Mouse (Mus musculus): Measurements from ENCODE around the gene Mpzl1.
"Not testable (repeated sequence)": the region's sequence is repeated elsewhere in the genome, so short reads cannot be mapped to it uniquely, and the experiment has no call there.

Mpzl1 gene

DNA sequence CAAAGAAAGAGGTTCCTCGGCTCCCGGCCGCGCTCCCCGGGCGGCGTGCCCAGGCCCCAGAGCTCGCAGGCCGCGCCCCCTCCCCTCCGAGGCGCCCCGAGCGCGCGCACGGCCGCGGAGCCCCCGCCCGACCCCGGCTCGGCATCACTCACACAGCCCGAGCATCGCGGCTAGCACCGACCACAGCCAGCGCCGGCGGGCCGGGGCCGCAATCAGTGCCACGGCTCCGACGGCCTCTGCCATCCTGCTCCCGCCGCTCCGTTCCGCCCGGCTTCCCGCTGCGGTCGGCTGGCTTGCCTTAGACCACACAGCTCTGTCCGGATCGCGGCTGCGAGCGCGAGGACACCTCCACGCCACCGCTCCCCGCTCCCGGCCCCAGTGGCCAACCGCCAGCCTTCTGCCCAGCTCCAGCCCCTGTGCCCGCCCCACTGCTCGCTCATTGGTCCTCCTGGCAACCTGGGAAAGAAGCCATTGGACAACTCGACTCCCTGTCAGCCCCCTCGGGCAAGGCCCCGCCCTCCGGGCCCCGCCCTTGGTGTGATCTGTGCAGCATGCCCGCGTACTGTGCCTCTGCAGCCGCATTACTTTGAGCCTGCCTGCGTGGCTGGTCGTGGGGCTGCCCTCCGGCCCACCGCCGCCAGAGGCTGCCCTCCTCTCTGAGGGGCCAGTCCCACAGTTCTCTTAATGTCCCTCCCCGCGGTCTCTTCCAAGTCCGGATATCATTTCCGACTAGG, at the start of gene Mpzl1:
TSS of gene Mpzl1 (minus strand) at position 388 of the 734 bp plus-strand sequence.
- peak; percentile 100 for DNase-seq

DNA sequence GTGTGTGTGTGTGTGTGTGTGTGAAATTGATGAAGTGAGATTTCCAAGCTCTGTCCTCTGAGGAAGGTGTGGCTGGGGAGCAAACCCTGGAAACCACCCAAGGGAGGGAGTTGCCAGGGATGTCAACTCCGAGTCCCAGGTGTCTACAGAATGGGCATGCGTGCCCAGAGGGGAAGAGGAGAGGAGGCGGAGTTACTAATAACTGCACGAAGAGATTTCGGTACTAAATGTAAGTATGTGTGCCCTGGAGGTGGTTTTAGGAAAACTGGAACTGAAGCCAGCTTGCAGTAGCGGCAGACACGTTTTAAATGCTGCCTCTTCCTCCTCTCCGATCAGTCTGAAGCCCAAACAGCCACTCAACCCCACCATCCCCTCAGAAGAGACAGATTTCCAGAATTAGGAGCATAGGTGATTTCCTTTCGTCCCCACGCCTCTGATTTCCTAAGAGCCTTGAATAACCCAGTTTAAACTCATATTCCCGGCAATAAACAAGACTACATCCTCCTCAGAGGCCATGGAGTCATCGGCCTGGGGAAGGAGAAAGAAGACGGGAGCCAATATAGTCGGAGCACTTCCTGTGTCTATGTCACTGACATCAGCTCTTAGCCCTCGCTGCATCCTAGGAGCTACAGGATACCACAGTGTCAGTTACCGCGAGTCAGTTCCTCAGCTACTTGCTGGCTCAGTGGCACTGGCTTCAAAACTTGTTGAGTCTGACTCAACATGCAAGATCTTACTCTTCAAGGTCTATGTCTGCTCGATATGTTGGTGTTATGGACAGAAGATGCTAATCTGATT, 47.9 kb upstream of the Mpzl1 start:
- DNase-seq: no peak

DNA sequence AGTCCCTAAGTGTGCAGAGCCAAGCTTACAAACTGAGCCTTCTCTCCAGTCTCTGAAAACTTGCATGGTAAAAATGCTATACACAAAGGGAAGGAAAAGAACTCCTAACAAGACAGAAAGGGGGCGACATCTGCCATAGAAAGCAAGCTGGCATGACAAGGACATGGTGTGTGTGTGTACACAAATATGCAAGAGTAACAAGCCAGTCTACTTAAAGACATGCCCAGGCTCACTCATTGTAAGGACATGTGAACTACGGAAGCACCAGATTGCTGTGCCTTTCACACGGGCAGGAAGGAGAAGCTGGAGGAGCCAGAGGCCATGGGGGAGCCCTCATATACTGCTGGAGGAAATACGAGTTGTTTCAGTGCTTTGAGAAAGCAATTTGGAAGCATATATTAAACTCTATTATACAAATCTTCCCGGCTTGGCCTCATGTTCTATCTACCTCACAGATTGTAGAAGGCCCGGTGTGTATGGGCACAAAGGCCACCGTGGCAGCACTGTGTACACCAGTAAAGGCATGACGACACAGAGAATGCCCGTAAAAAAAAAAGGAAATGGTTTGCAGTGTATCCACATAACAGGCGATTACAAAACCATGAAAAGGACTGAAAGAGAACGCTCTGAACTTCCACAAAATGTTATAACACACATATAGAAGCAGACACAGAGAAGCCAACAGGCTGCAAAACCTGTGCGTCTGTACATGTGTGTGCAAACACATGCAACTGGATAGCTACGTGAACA, 46.9 kb upstream of the Mpzl1 start:
- no peak for DNase-seq

DNA sequence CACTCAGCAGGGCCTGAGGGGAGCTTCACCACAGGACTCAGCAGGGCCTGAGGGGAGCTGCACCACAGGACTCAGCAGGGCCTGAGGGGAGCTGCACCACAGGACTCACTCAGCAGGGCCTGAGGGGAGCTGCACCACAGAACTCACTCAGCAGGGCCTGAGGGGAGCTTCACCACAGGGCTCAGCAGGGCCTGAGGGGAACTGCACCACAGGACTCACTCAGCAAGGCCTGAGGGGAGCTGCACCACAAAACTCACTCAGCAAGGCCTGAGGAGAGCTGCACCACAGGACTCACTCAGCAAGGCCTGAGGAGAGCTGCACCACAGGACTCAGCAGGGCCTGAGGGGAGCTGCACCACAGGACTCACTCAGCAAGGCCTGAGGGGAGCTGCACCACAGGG, 45.7 kb upstream of the Mpzl1 start:
- DNase-seq: not testable (repeated sequence)

DNA sequence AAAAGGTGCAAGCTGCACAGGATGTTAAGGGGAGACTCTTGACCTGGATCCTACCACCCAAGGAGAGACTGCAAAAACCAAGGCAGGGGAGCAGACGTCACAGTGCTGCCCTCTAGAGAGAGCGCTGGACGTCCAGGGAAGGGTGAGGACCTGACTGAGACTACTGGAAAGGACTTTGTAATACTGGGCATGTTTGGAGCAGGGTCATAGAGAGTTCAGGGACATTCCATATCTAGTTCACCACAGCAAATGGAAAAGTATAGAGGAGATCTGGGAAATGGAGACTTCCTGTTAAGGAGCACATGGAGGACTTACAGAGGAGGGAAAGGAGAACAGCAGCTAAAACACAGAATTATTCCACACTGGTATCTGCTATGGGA, 45.3 kb upstream of the Mpzl1 start:
- no peak for DNase-seq

DNA sequence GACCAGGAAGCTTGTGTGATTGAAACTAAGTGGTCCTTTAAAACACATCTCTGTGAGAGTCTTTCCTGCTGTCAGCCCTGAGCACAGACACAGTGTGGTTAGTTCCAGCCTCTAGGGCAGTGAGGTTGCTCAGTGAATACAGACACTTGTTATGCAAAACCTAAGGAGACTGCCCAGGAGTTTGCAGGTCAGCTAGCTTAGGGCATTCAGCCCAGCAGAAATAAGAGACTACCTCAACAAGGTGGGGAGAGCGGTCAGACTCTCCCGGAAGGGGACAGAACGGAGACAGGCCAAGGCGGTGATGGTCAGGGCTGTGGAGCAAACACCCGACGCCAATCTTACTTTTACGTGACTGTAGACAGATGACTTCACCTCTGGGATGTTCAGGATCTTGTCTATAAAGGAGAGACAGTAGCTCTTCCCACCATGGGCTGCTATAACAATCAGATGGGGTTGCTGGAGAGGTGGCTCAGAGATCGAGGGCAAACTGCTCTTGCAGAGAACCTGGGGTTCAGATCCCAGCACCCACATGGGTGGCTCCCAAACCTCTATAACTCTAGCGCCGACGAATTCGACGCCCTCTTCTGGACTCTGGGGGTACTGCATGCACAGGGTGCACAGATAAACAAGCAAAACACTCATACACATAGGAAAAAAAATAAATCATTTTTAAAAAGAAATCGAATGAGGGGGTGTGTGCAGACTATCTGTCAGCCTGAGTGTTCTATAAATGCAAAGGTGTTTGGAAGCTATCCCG, 44.7 kb upstream of the Mpzl1 start:
- DNase-seq: no peak

DNA sequence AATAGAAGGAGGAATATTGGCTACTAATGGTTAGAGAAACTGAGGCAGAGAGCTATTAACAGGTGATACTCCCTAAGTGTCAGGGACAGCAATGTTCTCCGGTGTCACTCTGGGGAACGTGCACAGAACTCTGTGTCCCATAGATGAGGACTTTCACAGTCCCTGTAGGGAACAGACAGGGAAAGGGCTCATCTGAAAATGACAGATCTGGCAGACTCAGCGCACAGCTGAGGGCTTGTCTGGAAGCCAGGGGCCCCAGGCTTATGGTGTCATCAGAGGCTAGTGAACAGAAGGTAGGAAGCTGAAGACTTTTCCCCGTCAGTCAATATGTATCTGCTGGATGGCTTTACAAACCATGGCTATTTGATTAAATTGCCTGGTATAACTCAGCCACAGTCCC, 43.2 kb upstream of the Mpzl1 start:
- DNase-seq: peak; percentile 41 to 52

DNA sequence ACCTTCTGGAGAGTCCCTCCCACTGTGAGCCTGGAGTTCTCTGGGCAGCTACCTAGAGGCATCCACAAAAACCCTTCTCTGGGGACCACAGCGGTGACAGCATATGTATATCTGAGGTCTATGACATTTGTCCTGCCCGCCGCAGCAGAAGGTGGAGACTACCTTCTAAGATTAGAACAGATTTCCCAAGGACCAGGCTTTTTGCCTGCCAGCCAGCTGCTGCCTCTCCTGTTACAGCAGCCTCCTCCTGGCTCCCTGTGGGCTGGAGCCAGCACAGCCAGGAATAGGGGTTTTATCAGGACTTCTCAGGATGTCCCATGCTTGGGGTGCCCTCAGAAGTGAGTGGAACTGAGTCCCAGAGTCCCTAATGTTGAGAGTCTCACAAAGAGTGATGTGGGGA, 42.7 kb upstream of the Mpzl1 start:
- no peak for DNase-seq

DNA sequence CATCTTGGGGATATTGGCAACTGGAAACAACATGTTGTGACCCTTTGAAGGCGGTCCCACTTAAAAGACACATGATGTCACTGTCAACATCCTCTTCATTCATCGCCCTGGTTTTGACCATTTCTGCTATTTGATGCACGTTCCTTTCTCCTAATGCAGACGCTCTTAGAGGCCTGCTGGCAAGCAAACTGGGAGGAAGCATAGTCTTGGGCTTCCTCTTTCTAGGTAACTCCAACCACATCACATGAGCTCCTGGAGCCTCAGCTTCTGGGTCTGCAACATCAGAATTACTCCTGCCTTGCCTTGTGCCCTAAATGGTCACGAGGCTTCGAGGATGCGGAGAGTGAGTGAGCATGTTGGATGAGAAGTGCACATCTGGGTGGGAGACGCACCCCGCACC, 40.8 kb upstream of the Mpzl1 start:
- DNase-seq: no peak

DNA sequence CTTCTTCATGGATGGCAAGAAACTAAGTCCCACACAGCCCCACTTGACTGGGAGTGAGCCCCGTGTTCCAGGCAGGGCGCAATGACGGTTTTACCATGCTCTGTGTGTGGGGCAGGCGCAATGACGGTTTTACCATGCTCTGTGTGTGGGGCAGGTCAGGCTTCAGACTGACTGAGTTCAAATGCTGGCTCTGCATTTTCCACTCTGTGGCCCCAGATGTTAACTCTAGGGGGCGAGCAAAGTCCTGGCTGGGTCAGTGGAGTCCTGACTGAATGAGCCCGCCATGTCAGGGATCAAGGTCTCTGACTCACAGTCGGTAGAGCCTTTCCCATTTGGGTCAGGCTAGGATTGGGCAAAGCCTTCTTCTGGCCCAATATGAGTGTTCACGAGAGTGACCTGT, 38.0 kb upstream of the Mpzl1 start:
- DNase-seq: no peak

DNA sequence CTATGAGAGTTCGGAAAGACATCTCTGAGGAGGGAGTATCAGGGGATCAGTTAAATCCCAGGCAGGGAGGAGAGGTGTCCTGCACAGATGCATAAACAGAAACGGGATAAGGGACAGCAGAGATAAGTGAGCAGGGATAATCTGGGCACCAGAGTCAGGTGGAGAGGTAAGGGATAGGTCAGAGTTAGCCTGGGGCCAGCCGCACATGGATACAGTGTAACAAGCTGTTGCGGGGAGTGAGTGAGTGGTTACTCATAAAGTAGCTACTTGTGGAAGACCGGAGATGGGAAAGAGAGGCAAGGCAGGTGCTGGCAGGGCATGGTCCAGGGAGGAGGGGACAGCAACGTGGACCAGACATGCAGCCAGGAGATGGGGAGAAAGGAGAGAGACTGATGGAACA, 35.7 kb upstream of the Mpzl1 start:
- DNase-seq: no peak

DNA sequence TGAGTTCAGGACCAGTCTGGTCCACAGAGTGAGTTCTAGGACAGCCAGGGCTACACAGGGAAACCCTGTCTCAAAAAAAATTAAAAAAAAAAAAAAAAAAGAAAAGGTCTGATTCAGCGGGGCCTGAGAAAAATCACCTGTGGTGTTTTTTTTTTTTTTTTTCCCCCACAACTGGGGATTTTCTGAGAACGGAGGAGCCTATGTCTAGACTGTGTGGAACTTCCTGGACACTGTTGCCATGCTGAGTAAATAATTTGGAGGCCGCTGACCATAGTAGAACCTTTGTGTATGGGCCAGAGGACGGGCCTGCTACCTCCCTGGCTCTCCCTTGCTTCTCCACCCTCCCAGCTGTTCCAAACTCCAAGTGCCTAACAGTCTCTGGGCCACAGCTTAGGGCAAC, 34.6 kb upstream of the Mpzl1 start:
- DNase-seq: no peak

DNA sequence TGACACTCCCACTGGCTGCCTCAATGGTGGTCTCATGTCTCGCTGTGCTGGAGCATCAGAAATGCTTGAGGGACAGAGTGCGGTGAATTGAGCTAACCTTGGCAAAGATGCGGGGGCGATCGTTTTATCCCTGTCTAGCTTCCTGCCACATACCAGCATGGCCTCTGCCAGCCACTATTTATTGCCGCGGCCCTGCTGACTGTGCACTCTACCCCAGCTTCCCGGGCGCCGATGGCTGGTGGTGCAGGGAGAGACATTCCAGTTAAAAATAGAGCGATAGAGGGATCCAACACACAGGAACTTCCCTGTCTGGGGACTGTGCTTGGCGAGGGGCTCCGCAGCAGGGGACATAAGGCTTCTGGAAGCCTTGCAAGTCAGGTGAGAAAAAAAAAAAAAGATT, 33.0 kb upstream of the Mpzl1 start:
- DNase-seq: no peak

DNA sequence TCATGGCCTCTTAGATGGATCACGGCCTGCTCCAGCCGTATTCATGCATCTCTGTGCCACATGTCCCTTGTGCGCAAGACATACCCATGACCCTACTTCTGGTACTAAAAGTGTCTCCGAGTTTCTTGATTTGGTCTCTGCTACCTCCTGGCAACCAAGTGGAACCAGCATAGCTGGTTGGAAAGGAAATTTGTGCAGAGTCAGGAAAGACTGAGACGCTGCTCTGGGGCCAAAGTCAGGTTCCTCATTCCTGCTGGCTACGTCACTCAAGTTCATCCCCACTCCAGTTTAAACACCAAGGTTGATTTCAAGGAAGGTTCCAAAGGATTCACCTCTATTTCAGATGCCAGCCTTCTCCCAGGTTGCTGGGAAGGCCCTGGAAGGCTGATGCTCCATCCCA, 32.6 kb upstream of the Mpzl1 start:
- DNase-seq: no peak

DNA sequence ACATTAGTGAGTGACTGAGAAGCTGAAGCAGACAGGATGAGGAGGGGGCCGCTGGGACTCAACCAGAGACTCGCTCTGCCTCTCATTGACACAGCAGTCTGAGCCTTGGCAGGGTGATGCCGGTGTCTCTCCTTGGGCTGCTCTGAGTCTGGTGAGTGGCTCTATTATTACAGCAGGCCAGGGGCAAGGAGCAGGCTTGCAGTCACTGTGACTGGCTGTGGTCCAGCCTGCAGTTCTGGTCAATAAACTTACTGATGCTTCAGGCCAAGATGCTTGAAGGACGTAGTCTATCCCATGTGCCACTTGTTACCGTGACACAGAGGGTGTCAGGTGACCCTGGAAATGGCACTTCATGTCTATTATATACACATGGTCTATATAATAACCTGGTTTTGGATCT, 31.4 kb upstream of the Mpzl1 start:
- DNase-seq: no peak

DNA sequence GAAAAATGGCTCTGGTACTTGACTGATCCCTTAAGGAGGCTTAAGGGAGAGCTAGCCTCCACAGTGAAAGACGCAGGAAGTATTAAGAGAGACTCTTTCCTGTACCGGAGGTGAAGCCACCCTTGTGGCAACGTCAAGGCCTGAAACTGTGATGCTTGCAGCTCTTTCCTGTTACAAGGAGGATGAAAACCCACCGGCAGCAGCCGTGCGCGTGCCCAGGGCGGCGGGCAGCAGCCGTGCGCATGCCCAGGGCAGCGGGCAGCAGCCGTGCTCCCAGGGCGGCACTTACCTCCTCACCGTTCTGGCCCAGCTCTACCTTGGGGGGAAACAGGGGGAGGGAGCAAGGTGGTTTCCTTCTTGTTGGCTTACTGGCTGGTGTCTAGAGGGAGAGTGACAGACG, 28.9 kb upstream of the Mpzl1 start:
- DNase-seq: peak in 1 of 2 experiments; percentile 30

DNA sequence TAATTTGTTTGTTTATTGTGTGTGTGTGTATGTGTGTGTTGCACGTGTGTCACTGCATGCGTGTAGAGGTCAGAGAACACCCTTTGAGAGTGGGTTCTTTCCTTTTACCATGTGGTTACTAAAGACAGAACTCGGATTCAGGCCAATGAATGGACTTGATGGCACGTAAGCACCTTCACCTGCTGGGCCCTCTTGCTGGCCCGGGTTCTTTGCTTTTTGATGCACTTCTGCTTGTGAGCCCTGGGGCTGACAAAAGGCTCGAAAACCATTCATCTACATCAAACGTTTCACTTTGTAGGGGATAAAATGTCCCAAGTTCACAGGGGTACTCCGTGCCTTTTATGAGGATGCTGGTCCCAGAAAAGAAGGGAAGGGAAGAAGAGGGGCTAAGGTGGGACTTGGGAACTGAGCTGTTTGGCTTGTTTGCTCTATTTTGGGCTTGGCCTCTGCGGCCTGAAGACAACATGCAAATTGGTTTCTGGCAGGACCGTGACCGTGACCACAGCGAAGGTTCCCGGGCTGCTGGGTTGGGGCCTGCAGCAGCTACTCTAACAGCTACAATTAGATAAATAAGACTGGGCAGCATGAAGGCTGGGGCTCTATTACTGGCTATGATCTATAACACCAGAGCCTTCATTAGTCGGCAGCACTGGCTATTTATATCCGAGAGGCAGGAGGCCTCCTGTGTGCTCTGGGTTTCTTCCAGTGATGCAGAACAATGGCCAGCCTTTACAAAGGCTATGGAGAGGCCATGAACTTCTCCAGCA, 28.3 kb upstream of the Mpzl1 start:
- peak in 1 of 2 experiments; percentile 34 for DNase-seq

DNA sequence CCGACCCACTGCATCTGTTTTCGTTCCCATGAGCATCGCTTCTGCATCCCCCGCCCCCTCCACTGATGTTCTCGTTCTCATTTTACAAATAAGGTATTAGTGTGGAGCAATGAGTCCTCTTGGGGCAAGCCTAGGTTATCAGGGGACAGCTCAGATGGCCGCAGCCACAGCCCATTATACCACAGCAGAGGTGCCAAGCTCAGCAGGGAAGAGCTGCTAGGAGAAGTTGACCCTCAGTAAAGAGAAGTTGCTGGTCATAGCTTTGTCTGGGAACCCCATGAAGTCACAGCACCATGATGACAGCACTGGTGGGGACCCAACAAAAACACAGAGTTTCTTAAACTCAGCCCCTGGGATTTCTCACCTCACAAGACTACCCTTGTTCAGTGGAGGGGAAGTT, 27.4 kb upstream of the Mpzl1 start:
- no peak for DNase-seq

DNA sequence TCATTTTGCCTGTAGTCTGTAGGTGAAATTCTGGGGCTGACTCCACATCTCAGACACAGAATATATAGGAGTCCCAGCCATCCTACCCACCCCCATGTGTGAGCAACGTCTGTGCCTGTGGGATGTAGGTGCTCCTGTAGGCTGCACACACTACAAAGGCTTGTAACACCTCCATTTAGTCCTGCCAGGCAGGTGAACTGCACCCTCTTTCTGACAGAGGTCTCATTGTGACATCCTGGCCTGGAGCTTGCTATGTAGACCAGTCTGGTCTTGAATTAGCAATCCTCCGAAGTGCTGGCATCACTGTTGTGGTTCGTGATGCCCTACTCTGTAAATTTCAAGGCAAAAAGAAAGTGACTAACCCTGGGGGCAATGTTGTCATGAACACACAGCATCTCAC, 26.9 kb upstream of the Mpzl1 start:
- DNase-seq: no peak

DNA sequence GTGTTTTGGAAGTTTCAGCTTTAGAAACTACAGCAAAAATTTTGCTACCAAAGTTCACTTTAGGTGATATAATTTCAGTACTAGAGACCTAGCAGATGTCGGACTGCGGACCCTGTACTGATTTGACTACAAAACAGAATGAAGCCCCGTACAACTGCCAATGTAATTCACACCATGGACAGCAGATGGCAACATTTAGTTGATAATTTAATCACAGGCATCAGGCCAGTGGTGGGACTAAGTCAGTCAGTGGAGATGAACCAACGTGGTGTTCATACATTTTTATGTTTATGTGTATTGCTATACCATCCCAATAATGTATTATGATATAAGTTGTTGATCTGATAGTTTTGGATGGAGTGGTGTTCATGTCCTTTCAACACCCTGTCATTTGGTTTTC, 26.4 kb upstream of the Mpzl1 start:
- peak; percentile 83 to 84 for DNase-seq

DNA sequence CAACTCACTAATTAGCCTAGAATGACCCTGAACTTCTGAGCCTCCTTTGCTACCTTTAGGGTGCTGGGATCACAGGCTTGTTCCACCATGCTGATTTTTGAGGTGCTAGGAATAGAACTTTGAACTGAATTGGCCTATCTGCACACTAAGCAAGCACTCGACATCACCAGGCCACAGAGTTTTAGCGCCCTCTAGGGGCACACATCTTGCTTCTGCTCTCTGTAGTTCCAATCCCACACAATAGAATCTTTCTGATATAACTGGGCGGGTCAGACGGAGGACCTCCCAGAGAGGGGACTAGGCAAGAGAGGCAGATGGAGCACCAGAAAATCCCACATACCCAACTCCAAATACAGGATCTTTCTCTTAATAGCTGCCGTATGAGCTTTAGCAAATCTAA, 24.3 kb upstream of the Mpzl1 start:
- peak; percentile 87 for DNase-seq

DNA sequence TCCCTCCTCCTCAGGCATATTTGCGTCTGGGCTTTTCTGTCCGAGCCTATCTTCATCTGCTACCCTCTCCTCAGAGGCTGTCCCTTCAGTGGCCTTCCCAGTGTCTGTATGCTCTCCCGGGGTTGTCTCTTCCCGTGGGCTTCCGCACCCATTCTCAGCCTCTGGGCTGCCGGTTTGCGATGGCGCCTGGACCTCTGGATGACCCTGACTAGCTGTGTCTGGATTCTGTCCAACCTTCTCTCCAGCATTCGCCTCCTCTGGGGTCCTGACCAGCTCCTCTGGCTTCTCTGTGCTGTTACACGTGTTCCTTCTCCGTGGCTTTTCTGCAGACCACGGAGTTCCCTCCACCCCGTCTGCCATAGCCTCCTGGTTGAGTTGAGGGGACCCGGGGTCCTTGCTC, 21.1 kb upstream of the Mpzl1 start:
- no peak for DNase-seq
